Mouse (Mus musculus): ENCODE results near the gene Cnot1. TPM values are rescaled to one million over a fixed set of nuclear protein-coding genes. Genes with fewer than 3 reads are reported as not detected.

The Cnot1 gene
- 0.74 and 1.2 TPM in 2 replicates for polyA plus RNA-seq (2012)

DNA sequence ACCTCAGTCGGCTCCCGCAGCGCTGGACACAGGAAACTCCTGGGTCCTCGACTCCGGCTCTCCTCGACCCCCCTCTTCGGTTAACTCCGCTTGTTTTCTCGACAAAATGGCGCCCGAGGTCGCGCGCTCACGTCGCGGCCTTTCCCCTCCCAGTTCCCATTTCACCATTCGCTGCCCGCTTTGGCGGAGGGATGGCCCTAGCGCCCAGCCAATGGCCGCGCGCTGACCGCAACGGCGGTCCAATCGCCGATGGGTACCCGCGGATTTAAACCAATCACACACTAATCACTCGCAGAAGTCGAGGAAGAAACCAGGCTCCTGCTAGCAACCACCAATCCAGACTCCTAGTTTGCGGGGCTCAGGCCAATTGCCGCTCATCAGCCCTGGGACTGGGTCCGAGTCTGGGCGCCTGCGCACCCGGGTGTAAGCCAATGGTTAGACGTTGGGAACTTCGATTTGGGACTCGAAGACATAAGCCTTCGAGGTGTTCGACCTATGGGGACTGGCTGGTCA lies at the start of gene Cnot1:
Cnot1 (minus strand) TSS at position 134 of the 513 bp plus-strand sequence.
- H3K4me1 ChIP-seq (ENCODE audit: control insufficient read depth): peaks cover 42% of the 10 kb centered on the region
- H3K36me3 ChIP-seq (ENCODE audit: control insufficient read depth): peaks cover 30% of the 10 kb centered on the region
- H3K27me3 ChIP-seq (ENCODE audit: control insufficient read depth): no peaks in the 10 kb centered on the region
- TF ChIP-seq TAL1 (IDR thresholded peaks at IDR 0.05; ENCODE audit: low read length): no peak
- no peak for TF ChIP-seq GATA1 (IDR thresholded peaks at IDR 0.05; ENCODE audit: low read length)
- H3K4me3 ChIP-seq (replicated peaks): peak within 1 kb of the TSS; percentile 98
- H3K9me3 ChIP-seq (ENCODE audit: control insufficient read depth, low read length): no peaks in the 10 kb centered on the region

DNA sequence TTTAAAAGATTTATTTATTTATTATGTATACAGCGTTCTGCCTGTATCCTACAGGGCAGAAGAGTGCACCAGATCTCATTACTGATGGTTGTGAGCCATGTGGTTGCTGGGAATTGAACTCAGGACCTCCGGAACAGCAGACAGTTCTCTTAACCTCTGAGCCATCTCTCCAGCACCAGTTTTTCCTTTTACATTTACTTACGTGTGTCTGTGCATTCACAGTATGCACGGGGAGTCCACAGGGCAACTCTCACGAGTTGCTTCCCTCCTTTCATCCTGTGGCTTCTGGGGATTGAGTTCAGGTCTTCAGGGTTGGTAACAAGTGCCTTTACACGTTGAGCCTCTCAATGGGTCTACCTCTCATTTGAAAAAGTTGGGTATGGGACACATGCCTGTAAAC lies 46.9 kb upstream of the Cnot1 start:
- Histone ChIP-seq H3K4me3 (replicated peaks) (no peak overlapping the region), H3K36me3 (ENCODE audit: control insufficient read depth) (no peaks in the 10 kb centered on the region; the same call in 1 of the 2 replicates), H3K27me3 (ENCODE audit: control insufficient read depth) (no peaks in the 10 kb centered on the region), H3K9me3 (ENCODE audit: control insufficient read depth, low read length) (no peaks in the 10 kb centered on the region), H3K4me1 (ENCODE audit: control insufficient read depth) (peaks cover 18% of the 10 kb centered on the region)
- no peak for TF ChIP-seq TAL1 (IDR thresholded peaks at IDR 0.05; ENCODE audit: low read length)
- no peak for TF ChIP-seq GATA1 (IDR thresholded peaks at IDR 0.05; ENCODE audit: low read length)

DNA sequence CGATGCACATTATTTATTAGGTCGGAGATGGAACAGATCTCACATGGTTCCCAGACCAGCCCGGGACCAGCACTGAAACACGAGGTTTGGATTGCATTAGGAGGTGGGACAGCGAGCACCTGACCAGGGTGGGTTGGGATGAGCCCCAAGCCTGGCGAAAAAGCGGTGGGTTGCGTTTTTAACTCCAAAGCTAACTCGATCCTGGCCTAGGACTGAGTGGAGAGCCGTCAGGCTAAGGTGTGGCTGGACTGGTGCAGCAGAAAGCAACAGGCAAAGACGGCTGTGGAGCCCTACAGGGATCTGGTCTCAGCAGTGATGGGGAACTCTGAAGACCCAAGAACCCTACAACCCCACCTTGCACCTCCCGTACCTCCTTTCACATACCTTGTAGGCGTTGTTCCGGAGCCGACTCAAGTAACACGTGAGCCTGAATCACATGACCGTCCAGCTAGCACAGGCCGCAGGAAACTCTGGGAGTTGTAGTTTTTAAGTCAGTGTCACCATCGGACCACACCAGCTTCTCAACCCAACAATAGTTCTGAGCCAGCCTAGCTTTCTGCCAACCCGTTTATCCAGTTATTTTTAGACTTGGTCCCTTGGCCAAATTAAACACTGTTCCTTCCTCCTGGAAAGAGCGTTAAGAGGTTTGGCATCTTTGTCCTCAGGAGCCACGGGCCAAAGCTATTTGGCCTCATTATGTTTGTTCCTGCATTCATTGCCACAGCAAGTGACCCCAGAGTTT lies 46.0 kb upstream of the Cnot1 start, which contains the start of gene Slc38a7:
Slc38a7 (minus strand) TSS at position 438 of the 742 bp plus-strand sequence.
- no peaks in the 10 kb centered on the region for H3K27me3 ChIP-seq (ENCODE audit: control insufficient read depth)

GRCm38 (mm10) chr8:95852290-95852689 lies 45.0 kb upstream of the Cnot1 start:
- TF ChIP-seq GATA1 (IDR thresholded peaks at IDR 0.05; ENCODE audit: low read length) (no peak), TAL1 (IDR thresholded peaks at IDR 0.05; ENCODE audit: low read length) (no peak)
- no peaks in the 10 kb centered on the region for H3K9me3 ChIP-seq (ENCODE audit: control insufficient read depth, low read length)
- H3K4me1 ChIP-seq (ENCODE audit: control insufficient read depth): peaks cover 24% of the 10 kb centered on the region
- peak overlapping the region; percentile 66 for H3K4me3 ChIP-seq (replicated peaks)
- no peaks in the 10 kb centered on the region for H3K27me3 ChIP-seq (ENCODE audit: control insufficient read depth)
- H3K36me3 ChIP-seq (ENCODE audit: control insufficient read depth): peaks cover 5% of the 10 kb centered on the region

More for the DNA sequence above, 46.0 kb upstream of the Cnot1 start, which contains the start of gene Slc38a7:
- Histone ChIP-seq H3K36me3 (ENCODE audit: control insufficient read depth) (peaks cover 2% of the 10 kb centered on the region), H3K9me3 (ENCODE audit: control insufficient read depth, low read length) (no peaks in the 10 kb centered on the region), H3K4me3 (replicated peaks) (peak within 1 kb of the TSS; percentile 66), H3K4me1 (ENCODE audit: control insufficient read depth) (peaks cover 20% of the 10 kb centered on the region)
- TF ChIP-seq TAL1 (IDR thresholded peaks at IDR 0.05; ENCODE audit: low read length) (no peak), GATA1 (IDR thresholded peaks at IDR 0.05; ENCODE audit: low read length) (no peak)

DNA sequence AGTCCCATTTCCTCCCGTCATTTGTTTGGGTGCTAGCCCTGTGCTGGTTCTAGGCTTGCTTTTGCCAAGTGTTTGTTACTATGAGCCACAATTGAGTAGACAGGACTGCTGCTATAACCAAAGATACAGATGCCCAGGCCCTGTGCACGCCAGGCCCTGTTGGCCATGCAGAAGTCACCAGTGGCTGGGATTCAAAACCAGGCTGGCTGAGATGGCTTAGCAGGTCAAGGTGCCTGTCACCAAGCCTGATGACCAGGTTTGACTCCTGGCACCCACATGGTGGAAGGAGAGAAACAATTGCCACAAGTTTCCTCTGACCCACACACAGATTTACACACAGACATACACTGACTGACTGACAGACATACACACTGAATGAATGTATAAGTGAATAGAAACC lies 43.1 kb upstream of the Cnot1 start:
- Histone ChIP-seq H3K4me1 (ENCODE audit: control insufficient read depth) (peaks cover 24% of the 10 kb centered on the region), H3K4me3 (replicated peaks) (no peak overlapping the region), H3K9me3 (ENCODE audit: control insufficient read depth, low read length) (no peaks in the 10 kb centered on the region), H3K36me3 (ENCODE audit: control insufficient read depth) (peaks cover 14% of the 10 kb centered on the region), H3K27me3 (ENCODE audit: control insufficient read depth) (no peaks in the 10 kb centered on the region)
- TF ChIP-seq TAL1 (IDR thresholded peaks at IDR 0.05; ENCODE audit: low read length) (no peak), GATA1 (IDR thresholded peaks at IDR 0.05; ENCODE audit: low read length) (no peak)

GRCm38 (mm10) chr8:95848734-95849464 lies 41.6 kb upstream of the Cnot1 start:
- no peaks in the 10 kb centered on the region for H3K9me3 ChIP-seq (ENCODE audit: control insufficient read depth, low read length)
- TF ChIP-seq GATA1 (IDR thresholded peaks at IDR 0.05; ENCODE audit: low read length) (no peak), TAL1 (IDR thresholded peaks at IDR 0.05; ENCODE audit: low read length) (no peak)
- peaks cover 23% of the 10 kb centered on the region for H3K36me3 ChIP-seq (ENCODE audit: control insufficient read depth)
- H3K4me3 ChIP-seq (replicated peaks): no peak overlapping the region
- no peaks in the 10 kb centered on the region for H3K27me3 ChIP-seq (ENCODE audit: control insufficient read depth)
- H3K4me1 ChIP-seq (ENCODE audit: control insufficient read depth): peaks cover 24% of the 10 kb centered on the region

DNA sequence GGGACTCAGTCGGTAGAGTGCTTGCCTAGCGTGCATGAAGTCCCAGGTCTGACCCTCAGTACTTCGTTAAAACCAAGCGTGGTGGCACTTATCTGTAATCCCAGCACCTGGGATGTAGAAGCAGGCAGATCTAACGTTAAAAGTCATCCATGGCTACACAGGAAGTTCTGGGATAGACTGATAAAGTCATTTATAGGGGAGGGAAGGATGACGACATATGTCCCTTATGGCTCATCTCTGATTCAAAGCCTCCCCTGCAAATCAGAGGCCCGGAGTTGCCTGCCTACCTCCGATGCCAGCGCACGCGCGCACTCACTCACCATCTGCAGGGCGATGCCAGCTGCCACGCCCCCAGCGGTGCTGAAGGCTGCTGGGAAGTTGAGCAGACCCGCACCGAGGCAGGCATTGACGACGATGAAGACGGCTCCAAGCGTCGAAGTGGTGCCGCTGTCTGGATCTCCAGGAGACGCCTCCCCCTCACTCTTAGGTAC lies 40.8 kb upstream of the Cnot1 start:
- Histone ChIP-seq H3K27me3 (ENCODE audit: control insufficient read depth) (no peaks in the 10 kb centered on the region), H3K9me3 (ENCODE audit: control insufficient read depth, low read length) (no peaks in the 10 kb centered on the region), H3K36me3 (ENCODE audit: control insufficient read depth) (peaks cover 30% of the 10 kb centered on the region), H3K4me3 (replicated peaks) (no peak overlapping the region), H3K4me1 (ENCODE audit: control insufficient read depth) (peaks cover 18% of the 10 kb centered on the region)
- TF ChIP-seq GATA1 (IDR thresholded peaks at IDR 0.05; ENCODE audit: low read length): no peak
- no peak for TF ChIP-seq TAL1 (IDR thresholded peaks at IDR 0.05; ENCODE audit: low read length)

DNA sequence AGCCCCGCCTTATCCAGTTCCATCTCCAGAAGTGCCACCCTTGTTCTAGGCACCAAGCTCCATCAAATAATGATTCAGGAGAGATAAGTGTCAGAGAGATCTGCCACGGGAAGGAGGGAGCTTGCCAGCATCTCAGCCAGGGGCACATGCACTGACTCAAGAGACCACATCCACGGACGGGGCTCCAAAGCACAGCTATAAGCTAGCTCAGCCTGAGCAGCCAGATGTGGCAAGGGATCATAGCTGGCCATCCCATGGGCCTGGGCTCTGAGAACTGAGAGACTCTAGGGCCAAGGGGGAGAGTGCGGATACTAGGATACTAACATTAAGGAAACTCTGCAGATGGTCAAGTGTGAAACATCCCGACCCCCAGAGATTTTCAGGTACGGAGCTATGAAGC lies 37.8 kb upstream of the Cnot1 start:
- Histone ChIP-seq H3K27me3 (ENCODE audit: control insufficient read depth) (no peaks in the 10 kb centered on the region), H3K36me3 (ENCODE audit: control insufficient read depth) (peaks cover 45% of the 10 kb centered on the region), H3K4me1 (ENCODE audit: control insufficient read depth) (peaks cover 6% of the 10 kb centered on the region), H3K9me3 (ENCODE audit: control insufficient read depth, low read length) (no peaks in the 10 kb centered on the region), H3K4me3 (replicated peaks) (no peak overlapping the region)
- no peak for TF ChIP-seq GATA1 (IDR thresholded peaks at IDR 0.05; ENCODE audit: low read length)
- TF ChIP-seq TAL1 (IDR thresholded peaks at IDR 0.05; ENCODE audit: low read length): no peak

- Histone ChIP-seq H3K27me3 (ENCODE audit: control insufficient read depth) (no peaks in the 10 kb centered on the region), H3K4me1 (ENCODE audit: control insufficient read depth) (peaks cover 6% of the 10 kb centered on the region), H3K36me3 (ENCODE audit: control insufficient read depth) (peaks cover 49% of the 10 kb centered on the region), H3K9me3 (ENCODE audit: control insufficient read depth, low read length) (no peaks in the 10 kb centered on the region), H3K4me3 (replicated peaks) (no peak overlapping the region)
- TF ChIP-seq TAL1 (IDR thresholded peaks at IDR 0.05; ENCODE audit: low read length): no peak
- no peak for TF ChIP-seq GATA1 (IDR thresholded peaks at IDR 0.05; ENCODE audit: low read length)
Observed at GRCm38 (mm10) chr8:95843968-95844367, 36.7 kb upstream of the Cnot1 start.

Data from erythroblast, embryonic 14.5 days (primary cell).